Mouse (Mus musculus) gastrocnemius, postnatal 4 days (tissue): ENCODE results near the gene Ppp2r5d. TPM values are rescaled to one million over a fixed set of nuclear protein-coding genes. Genes with fewer than 3 reads are reported as not detected.

ENCODE experiments used
- DNase-seq, 2 experiments: peaks; one replicate each; pipeline ENCODE4 v3.0.0; 2021 to 2022; ENCODE audit warnings: low spot score in 2 of 2, mixed read lengths in 2 of 2
- total RNA-seq, 2 experiments: library from RNA; stranded (reverse); gene quantifications; 2 replicates each; pipeline ENCODE4 v1.2.3; 2021

Ppp2r5d gene
- total RNA-seq, 2 experiments from 2014 or later = 55.4 to 58.1 TPM

- DNase-seq = no peak
Measured at GRCm38 (mm10) chr17:46724477-46725084, 19.7 kb upstream of the Ppp2r5d start.

GRCm38 (mm10) chr17:46721077-46721476, 16.2 kb upstream of the Ppp2r5d start:
- no peak for DNase-seq

GRCm38 (mm10) chr17:46714756-46715481, 10.0 kb upstream of the Ppp2r5d start:
- no peak for DNase-seq

GRCm38 (mm10) chr17:46713849-46714248, 8.9 kb upstream of the Ppp2r5d start:
- DNase-seq = no peak

GRCm38 (mm10) chr17:46712442-46712841, 7.5 kb upstream of the Ppp2r5d start:
- no peak for DNase-seq

GRCm38 (mm10) chr17:46711612-46712271, 6.8 kb upstream of the Ppp2r5d start:
- DNase-seq = peak in 1 of 2 experiments; percentile 66

- DNase-seq = peak; percentile 91 to 96
Measured at GRCm38 (mm10) chr17:46710959-46711597, 6.2 kb upstream of the Ppp2r5d start, which contains the start of gene Pex6. Gene Pex6 (plus strand): TSS chr17:46711463.

GRCm38 (mm10) chr17:46706375-46707089, 1.6 kb upstream of the Ppp2r5d start:
- no peak for DNase-seq

GRCm38 (mm10) chr17:46703971-46704886, 682 bp downstream of the Ppp2r5d start:
- no peak for DNase-seq

GRCm38 (mm10) chr17:46702506-46702905, 2.4 kb downstream of the Ppp2r5d start:
- no peak for DNase-seq

GRCm38 (mm10) chr17:46702100-46702499, 2.8 kb downstream of the Ppp2r5d start:
- DNase-seq = no peak

- DNase-seq = no peak
Measured at GRCm38 (mm10) chr17:46701489-46701888, 3.4 kb downstream of the Ppp2r5d start.

GRCm38 (mm10) chr17:46699912-46700311, 5.0 kb downstream of the Ppp2r5d start:
- no peak for DNase-seq

- no peak for DNase-seq
Measured at GRCm38 (mm10) chr17:46699245-46699644, 5.7 kb downstream of the Ppp2r5d start.

- DNase-seq = no peak
Measured at GRCm38 (mm10) chr17:46698515-46698914, 6.4 kb downstream of the Ppp2r5d start.

- no peak for DNase-seq
Measured at GRCm38 (mm10) chr17:46694517-46695063, 10.3 kb downstream of the Ppp2r5d start.

- DNase-seq = no peak
Measured at GRCm38 (mm10) chr17:46691390-46691789, 13.5 kb downstream of the Ppp2r5d start.

GRCm38 (mm10) chr17:46690665-46691064, 14.2 kb downstream of the Ppp2r5d start:
- no peak for DNase-seq

GRCm38 (mm10) chr17:46685913-46686312, 19.0 kb downstream of the Ppp2r5d start:
- no peak for DNase-seq
